Mouse (Mus musculus): ENCODE measurements at regions not wholly inside any gene's neighbourhood (a gene's known extent, or its start where the extent isn't known, plus 50 kb on each side); places are given as distances from the start of the nearest gene placed in this dataset.

- Histone ChIP-seq H3K4me1 (ENCODE audit: control insufficient read depth in 1 of 2, insufficient read depth in 2 of 2) (peaks cover 14 to 19% of the 10 kb centered on the region in 2 experiments; a peak in 3 of 4 replicates), H3K9me3 (replicated peaks; ENCODE audit: low read length) (peaks cover 2% of the 10 kb centered on the region), H3K36me3 (replicated peaks in 1 of 2; ENCODE audit: control insufficient read depth in 1 of 2, insufficient read depth in 1 of 2, low read length in 1 of 2) (no peaks in the 10 kb centered on the region), H3K4me2 (ENCODE audit: insufficient read depth, low read depth, poor library complexity, severe bottlenecking) (peak overlapping the region; percentile 1; the same call in 1 of the 2 replicates), H3K27ac (ENCODE audit: insufficient read depth, low read depth) (no peak overlapping the region), H3K79me2 (replicated peaks; ENCODE audit: control insufficient read depth, extremely low read depth, insufficient read depth, poor library complexity, severe bottlenecking) (no peaks in the 10 kb centered on the region), H3K4me3 (replicated peaks in 1 of 3; ENCODE audit: low read depth in 2 of 3, low read length in 2 of 3, poor library complexity in 1 of 3) (no peak overlapping the region), H3K9ac (ENCODE audit: insufficient read depth, low read depth) (no peak overlapping the region), H3K27me3 (replicated peaks) (no peaks in the 10 kb centered on the region)
- in situ Hi-C loops (cut with MboI; ENCODE audit: low pct_ligation_motif_present, low pct_unique_long_range_greater_than_20kb, low sequenced_read_pairs) (no loop called here), dilution Hi-C loops (cut with MboI; ENCODE audit: extremely low pct_ligation_motif_present, extremely low pct_unique_long_range_greater_than_20kb, low sequenced_read_pairs) (no loop called here)
- DNase-seq (ENCODE audit: extremely low read depth), result no peak
- TF ChIP-seq TBP (conservative IDR thresholded peaks at IDR 0.05; ENCODE audit: low read depth, low read length) (no peak), CHD2 (IDR thresholded peaks at IDR 0.05; ENCODE audit: low read length) (peak; percentile 48; the same call in 1 of the 2 replicates), KAT2A (IDR thresholded peaks at IDR 0.05; ENCODE audit: insufficient replicate concordance, low read length) (no peak), MAX (IDR thresholded peaks at IDR 0.05; ENCODE audit: low read length) (no peak), ELF1 (IDR thresholded peaks at IDR 0.05; ENCODE audit: low read depth, low read length) (peak; percentile 35; the same call in 1 of the 2 replicates), POLR2AphosphoS2 (IDR thresholded peaks at IDR 0.05; ENCODE audit: low read depth, low read length) (no peak), TCF12 (IDR thresholded peaks at IDR 0.05; ENCODE audit: low read depth, low read length) (peak; percentile 14; the same call in 1 of the 2 replicates)
Observed at GRCm38 (mm10) chr10:93375007-93375711, 64.2 kb upstream of the Elk3 start.

DNA sequence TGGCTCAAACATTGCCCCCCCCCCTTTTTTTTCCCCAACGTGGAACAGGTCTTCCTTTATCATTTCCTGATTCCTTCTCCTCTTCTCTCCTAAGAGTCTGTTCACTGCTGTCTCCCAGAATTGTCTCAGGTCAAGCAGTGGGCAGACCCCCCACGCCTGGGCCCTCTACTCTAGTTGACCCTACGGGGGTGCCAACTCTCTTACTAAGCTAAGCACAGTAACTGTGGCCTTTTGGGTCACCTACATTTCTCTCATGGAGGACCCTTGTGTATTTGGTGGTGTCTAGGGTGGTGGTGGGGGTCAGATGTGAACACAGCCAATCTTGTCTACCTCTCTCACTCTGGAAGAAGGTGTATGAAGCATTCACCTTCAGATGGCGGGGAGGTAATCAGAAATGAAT lies 64.8 kb upstream of the Elk3 start:
- dilution Hi-C loops (cut with MboI; ENCODE audit: extremely low pct_ligation_motif_present, extremely low pct_unique_long_range_greater_than_20kb, low sequenced_read_pairs), result no loop called here
- Histone ChIP-seq H3K9ac (ENCODE audit: insufficient read depth, low read depth) (no peak overlapping the region), H3K4me2 (ENCODE audit: insufficient read depth, low read depth, poor library complexity, severe bottlenecking) (no peak overlapping the region), H3K4me1 (ENCODE audit: control insufficient read depth in 1 of 2, insufficient read depth in 2 of 2) (peaks cover 10 to 13% of the 10 kb centered on the region in 2 experiments; a peak in 3 of 4 replicates), H3K36me3 (replicated peaks in 1 of 2; ENCODE audit: control insufficient read depth in 1 of 2, insufficient read depth in 1 of 2, low read length in 1 of 2) (no peaks in the 10 kb centered on the region), H3K4me3 (replicated peaks in 1 of 3; ENCODE audit: low read depth in 2 of 3, low read length in 2 of 3, poor library complexity in 1 of 3) (no peak overlapping the region), H3K27me3 (replicated peaks) (no peaks in the 10 kb centered on the region), H3K9me3 (replicated peaks; ENCODE audit: low read length) (peaks cover 2% of the 10 kb centered on the region), H3K79me2 (replicated peaks; ENCODE audit: control insufficient read depth, extremely low read depth, insufficient read depth, poor library complexity, severe bottlenecking) (no peaks in the 10 kb centered on the region), H3K27ac (ENCODE audit: insufficient read depth, low read depth) (no peak overlapping the region)
- TF ChIP-seq MYC (IDR thresholded peaks at IDR 0.05; ENCODE audit: low read depth, low read length) (no peak), BHLHE40 (IDR thresholded peaks at IDR 0.05; ENCODE audit: low read depth, low read length) (no peak), UBTF (IDR thresholded peaks at IDR 0.05; ENCODE audit: low read depth, low read length) (no peak), RCOR1 (conservative IDR thresholded peaks at IDR 0.05; ENCODE audit: low read depth, low read length) (no peak), ELF1 (IDR thresholded peaks at IDR 0.05; ENCODE audit: low read depth, low read length) (no peak)
- in situ Hi-C loops (cut with MboI; ENCODE audit: low pct_ligation_motif_present, low pct_unique_long_range_greater_than_20kb, low sequenced_read_pairs), result no loop called here
- DNase-seq (ENCODE audit: extremely low read depth), result no peak

- Histone ChIP-seq H3K27ac (ENCODE audit: insufficient read depth, low read depth) (no peak overlapping the region), H3K27me3 (replicated peaks) (no peaks in the 10 kb centered on the region), H3K36me3 (replicated peaks in 1 of 2; ENCODE audit: control insufficient read depth in 1 of 2, insufficient read depth in 1 of 2, low read length in 1 of 2) (no peaks in the 10 kb centered on the region), H3K4me3 (replicated peaks in 1 of 3; ENCODE audit: low read depth in 2 of 3, low read length in 2 of 3, poor library complexity in 1 of 3) (no peak overlapping the region), H3K9ac (ENCODE audit: insufficient read depth, low read depth) (no peak overlapping the region), H3K79me2 (replicated peaks; ENCODE audit: control insufficient read depth, extremely low read depth, insufficient read depth, poor library complexity, severe bottlenecking) (no peaks in the 10 kb centered on the region), H3K4me1 (ENCODE audit: control insufficient read depth in 1 of 2, insufficient read depth in 2 of 2) (peaks cover 10 to 13% of the 10 kb centered on the region in 2 experiments; a peak in 3 of 4 replicates), H3K9me3 (replicated peaks; ENCODE audit: low read length) (peaks cover 2% of the 10 kb centered on the region), H3K4me2 (ENCODE audit: insufficient read depth, low read depth, poor library complexity, severe bottlenecking) (no peak overlapping the region)
- dilution Hi-C loops (cut with MboI; ENCODE audit: extremely low pct_ligation_motif_present, extremely low pct_unique_long_range_greater_than_20kb, low sequenced_read_pairs), result no loop called here
- DNase-seq (ENCODE audit: extremely low read depth), result no peak
- in situ Hi-C loops (cut with MboI; ENCODE audit: low pct_ligation_motif_present, low pct_unique_long_range_greater_than_20kb, low sequenced_read_pairs), result no loop called here
- TF ChIP-seq KAT2A (IDR thresholded peaks at IDR 0.05; ENCODE audit: insufficient replicate concordance, low read length) (no peak), ELF1 (IDR thresholded peaks at IDR 0.05; ENCODE audit: low read depth, low read length) (no peak), POLR2A (IDR thresholded peaks at IDR 0.05; ENCODE audit: low read depth, low read length) (no peak), GABPA (IDR thresholded peaks at IDR 0.05; ENCODE audit: insufficient replicate concordance, low read depth, low read length) (no peak), TBP (conservative IDR thresholded peaks at IDR 0.05; ENCODE audit: low read depth, low read length) (no peak), MAFK (IDR thresholded peaks at IDR 0.05; ENCODE audit: insufficient replicate concordance, low read length) (no peak), RAD21 (IDR thresholded peaks at IDR 0.05; ENCODE audit: low read depth, low read length) (no peak), ZC3H11A (IDR thresholded peaks at IDR 0.05; ENCODE audit: low read depth, low read length) (no peak), ZMIZ1 (IDR thresholded peaks at IDR 0.05; ENCODE audit: low read depth, low read length) (no peak), SIN3A (IDR thresholded peaks at IDR 0.05; ENCODE audit: low read length) (no peak), ZKSCAN1 (IDR thresholded peaks at IDR 0.05; ENCODE audit: borderline replicate concordance, low read depth, low read length) (no peak), CTCF (conservative IDR thresholded peaks at IDR 0.05 in 1 of 2, IDR thresholded peaks at IDR 0.05 in 1 of 2; ENCODE audit: low read depth in 2 of 2, low read length in 2 of 2) (no peak), MYC (IDR thresholded peaks at IDR 0.05; ENCODE audit: low read depth, low read length) (no peak), ETS1 (conservative IDR thresholded peaks at IDR 0.05; ENCODE audit: low read depth, low read length) (no peak), MXI1 (IDR thresholded peaks at IDR 0.05; ENCODE audit: low read depth, low read length) (no peak)
Observed at GRCm38 (mm10) chr10:93376457-93376941, 65.6 kb upstream of the Elk3 start.
